Mouse (Mus musculus): ENCODE data around the gene Arf3. TPM values are rescaled to one million over a fixed set of nuclear protein-coding genes. Genes with fewer than 3 reads are reported as not detected.

Arf3 gene
- total and polyA plus RNA-seq, 3 experiments, result 37.4 to 239 (median 140) TPM

GRCm38 (mm10) chr15:98775533-98775932, 12.5 kb upstream of the Arf3 start:
- no peaks in the 10 kb centered on the region; the same call in 1 of the 2 replicates for H3K79me2 ChIP-seq (ENCODE audit: control insufficient read depth, insufficient read depth, low read length, poor library complexity)
- no peak overlapping the region for H3K27ac ChIP-seq (ENCODE audit: control insufficient read depth, low read depth, low read length)
- no peaks in the 10 kb centered on the region for H3K27me3 ChIP-seq (ENCODE audit: control insufficient read depth in 1 of 2, insufficient read depth in 2 of 2, low read length in 2 of 2)
- TF ChIP-seq NELFE (IDR thresholded peaks at IDR 0.05; ENCODE audit: low read depth, low read length) (no peak), CHD1 (IDR thresholded peaks at IDR 0.05; ENCODE audit: low read depth, low read length) (no peak), SMC3 (IDR thresholded peaks at IDR 0.05; ENCODE audit: low read depth, low read length) (no peak), CTCF (IDR thresholded peaks at IDR 0.05 in 2 of 3, conservative IDR thresholded peaks at IDR 0.05 in 1 of 3; ENCODE audit: control insufficient read depth in 1 of 3, insufficient read depth in 1 of 3, low read depth in 2 of 3, low read length in 3 of 3, poor library complexity in 1 of 3, severe bottlenecking in 1 of 3) (no peak), ZMIZ1 (IDR thresholded peaks at IDR 0.05; ENCODE audit: low read depth, low read length) (no peak), POLR2AphosphoS5 (IDR thresholded peaks at IDR 0.05; ENCODE audit: borderline replicate concordance, low read depth, low read length) (no peak), KAT2A (conservative IDR thresholded peaks at IDR 0.05; ENCODE audit: low read depth, low read length) (no peak), UBTF (IDR thresholded peaks at IDR 0.05; ENCODE audit: borderline replicate concordance, insufficient read depth, low read depth, low read length) (no peak), MAX (IDR thresholded peaks at IDR 0.05; ENCODE audit: low read length) (no peak), ETS1 (IDR thresholded peaks at IDR 0.05; ENCODE audit: low read depth, low read length) (no peak), NRF1 (IDR thresholded peaks at IDR 0.05; ENCODE audit: insufficient read depth, low read depth, low read length, poor library complexity, severe bottlenecking) (no peak), ELF1 (IDR thresholded peaks at IDR 0.05; ENCODE audit: low read depth, low read length) (no peak), MYB (IDR thresholded peaks at IDR 0.05; ENCODE audit: low read depth, low read length) (no peak), BHLHE40 (IDR thresholded peaks at IDR 0.05; ENCODE audit: borderline replicate concordance, low read depth, low read length) (no peak), JUND (IDR thresholded peaks at IDR 0.05; ENCODE audit: low read depth, low read length) (no peak), MAZ (IDR thresholded peaks at IDR 0.05; ENCODE audit: low read depth, low read length) (no peak), GABPA (IDR thresholded peaks at IDR 0.05; ENCODE audit: low read depth, low read length) (no peak), TBP (IDR thresholded peaks at IDR 0.05; ENCODE audit: low read depth, low read length) (no peak)
- no peak overlapping the region for H3K4me3 ChIP-seq (ENCODE audit: control insufficient read depth in 1 of 2, insufficient read depth in 1 of 2, low read depth in 2 of 2, low read length in 2 of 2)
- H3K36me3 ChIP-seq (ENCODE audit: control insufficient read depth in 1 of 2, insufficient read depth in 2 of 2, low read length in 2 of 2), result peaks cover 0 to 10% of the 10 kb centered on the region in 2 experiments; a peak in 2 of 4 replicates
- peaks cover 0 to 1% of the 10 kb centered on the region in 2 experiments; a peak in 1 of 4 replicates for H3K4me1 ChIP-seq (ENCODE audit: control insufficient read depth in 1 of 2, insufficient read depth in 2 of 2, low read length in 2 of 2)
- no peak for DNase-seq (ENCODE audit: low read depth, low spot score)
- H3K9ac ChIP-seq (ENCODE audit: control insufficient read depth, low read depth, low read length, poor library complexity, severe bottlenecking), result no peak overlapping the region
- H3K9me3 ChIP-seq (replicated peaks; ENCODE audit: insufficient read depth, low read length), result no peaks in the 10 kb centered on the region

GRCm38 (mm10) chr15:98774096-98774495, 11.1 kb upstream of the Arf3 start:
- Histone ChIP-seq H3K27ac (ENCODE audit: control insufficient read depth, low read depth, low read length) (no peak overlapping the region), H3K79me2 (ENCODE audit: control insufficient read depth, insufficient read depth, low read length, poor library complexity) (no peaks in the 10 kb centered on the region; the same call in 1 of the 2 replicates), H3K9ac (ENCODE audit: control insufficient read depth, low read depth, low read length, poor library complexity, severe bottlenecking) (no peak overlapping the region), H3K4me3 (ENCODE audit: control insufficient read depth in 1 of 2, insufficient read depth in 1 of 2, low read depth in 2 of 2, low read length in 2 of 2) (no peak overlapping the region), H3K4me1 (ENCODE audit: control insufficient read depth in 1 of 2, insufficient read depth in 2 of 2, low read length in 2 of 2) (peaks cover 0 to 1% of the 10 kb centered on the region in 2 experiments; a peak in 1 of 4 replicates), H3K9me3 (replicated peaks; ENCODE audit: insufficient read depth, low read length) (no peaks in the 10 kb centered on the region), H3K36me3 (ENCODE audit: control insufficient read depth in 1 of 2, insufficient read depth in 2 of 2, low read length in 2 of 2) (peaks cover 0 to 10% of the 10 kb centered on the region in 2 experiments; a peak in 2 of 4 replicates), H3K27me3 (ENCODE audit: control insufficient read depth in 1 of 2, insufficient read depth in 2 of 2, low read length in 2 of 2) (no peaks in the 10 kb centered on the region)
- TF ChIP-seq ZC3H11A (IDR thresholded peaks at IDR 0.05; ENCODE audit: low read depth, low read length), result no peak
- TF ChIP-seq CHD2 (IDR thresholded peaks at IDR 0.05; ENCODE audit: low read length), result no peak
- no peak for TF ChIP-seq POLR2A (IDR thresholded peaks at IDR 0.05; ENCODE audit: control insufficient read depth in 1 of 2, insufficient read depth in 1 of 2, low read depth in 1 of 2, low read length in 2 of 2, poor library complexity in 1 of 2)
- TF ChIP-seq MXI1 (IDR thresholded peaks at IDR 0.05; ENCODE audit: low read depth, low read length), result no peak
- TF ChIP-seq TBP (IDR thresholded peaks at IDR 0.05; ENCODE audit: low read depth, low read length), result no peak
- TF ChIP-seq GABPA (IDR thresholded peaks at IDR 0.05; ENCODE audit: low read depth, low read length), result no peak
- no peak for TF ChIP-seq NELFE (IDR thresholded peaks at IDR 0.05; ENCODE audit: low read depth, low read length)
- no peak for DNase-seq (ENCODE audit: low read depth, low spot score)

All from MEL (cell line).